Mouse (Mus musculus): ENCODE measurements around the gene Tagln. TPM values are rescaled to one million over a fixed set of nuclear protein-coding genes. Genes with fewer than 3 reads are reported as not detected.

Tagln gene
- total and polyA plus RNA-seq, 3 experiments: 0.59 to 2.3 TPM; not detected in 1

DNA sequence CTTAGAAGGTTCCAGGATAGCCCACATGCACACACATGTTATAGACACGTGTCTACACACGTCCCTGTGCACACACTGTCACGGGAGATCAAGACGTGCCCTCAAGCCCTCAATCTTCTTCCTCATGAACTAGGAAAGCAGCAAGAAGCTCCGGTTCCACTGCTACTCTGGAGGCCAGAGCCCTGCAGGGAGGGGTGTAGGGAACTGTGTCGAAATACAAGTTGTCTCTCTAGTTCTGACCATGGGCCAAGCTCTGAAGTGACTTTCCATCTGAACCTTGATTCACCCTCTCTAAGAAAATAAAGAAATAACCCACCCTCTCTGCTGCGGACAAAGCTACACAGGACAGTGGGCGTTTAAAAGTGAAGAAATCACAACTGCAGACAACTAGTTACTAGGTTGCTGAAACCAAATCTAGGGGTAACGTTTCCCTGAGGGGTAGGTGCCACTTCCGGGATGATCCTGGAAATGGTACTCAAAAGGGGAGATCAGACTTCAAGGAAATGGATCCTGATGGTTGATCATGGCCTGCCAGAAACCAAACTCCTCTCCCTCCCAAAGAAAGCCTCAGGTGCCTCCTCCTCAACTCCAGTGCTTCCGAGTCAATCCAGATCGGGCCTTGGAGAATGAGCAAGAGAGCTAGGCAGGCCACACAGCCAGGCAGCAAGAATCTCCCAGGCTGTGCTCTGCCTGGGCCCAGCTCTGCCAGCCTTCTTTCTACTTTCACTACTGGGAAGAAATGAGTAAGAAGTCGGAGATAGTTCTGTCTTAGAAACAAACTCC is 17.8 kb upstream of the Tagln start:
- dilution Hi-C loops (cut with MboI; ENCODE audit: extremely low pct_ligation_motif_present, extremely low pct_unique_long_range_greater_than_20kb, low sequenced_read_pairs): no loop called here
- Histone ChIP-seq H3K27me3 (replicated peaks) (no peaks in the 10 kb centered on the region), H3K9ac (ENCODE audit: insufficient read depth, low read depth) (peak overlapping the region; percentile 98), H3K4me2 (ENCODE audit: insufficient read depth, low read depth, poor library complexity, severe bottlenecking) (peak overlapping the region; percentile 78), H3K27ac (ENCODE audit: insufficient read depth, low read depth) (no peak overlapping the region), H3K9me3 (replicated peaks; ENCODE audit: low read length) (no peaks in the 10 kb centered on the region), H3K36me3 (replicated peaks in 1 of 2; ENCODE audit: control insufficient read depth in 1 of 2, insufficient read depth in 1 of 2, low read length in 1 of 2) (peaks cover 25 to 51% of the 10 kb centered on the region in 2 experiments), H3K79me2 (replicated peaks; ENCODE audit: control insufficient read depth, extremely low read depth, insufficient read depth, poor library complexity, severe bottlenecking) (peaks cover 6% of the 10 kb centered on the region; the same call in 1 of the 2 replicates), H3K4me1 (ENCODE audit: control insufficient read depth in 1 of 2, insufficient read depth in 2 of 2) (peaks cover 6 to 27% of the 10 kb centered on the region in 2 experiments; a peak in 3 of 4 replicates), H3K4me3 (replicated peaks in 1 of 3; ENCODE audit: low read depth in 2 of 3, low read length in 2 of 3, poor library complexity in 1 of 3) (peak overlapping the region; percentile 90 to 94 (median 92))
- TF ChIP-seq MEF2A (IDR thresholded peaks at IDR 0.05; ENCODE audit: borderline replicate concordance, low read depth, low read length) (no peak), ELF1 (IDR thresholded peaks at IDR 0.05; ENCODE audit: low read depth, low read length) (peak; percentile 60)
- no peak for DNase-seq (ENCODE audit: extremely low read depth)
- in situ Hi-C loops (cut with MboI; ENCODE audit: low pct_ligation_motif_present, low pct_unique_long_range_greater_than_20kb, low sequenced_read_pairs): no loop called here

DNA sequence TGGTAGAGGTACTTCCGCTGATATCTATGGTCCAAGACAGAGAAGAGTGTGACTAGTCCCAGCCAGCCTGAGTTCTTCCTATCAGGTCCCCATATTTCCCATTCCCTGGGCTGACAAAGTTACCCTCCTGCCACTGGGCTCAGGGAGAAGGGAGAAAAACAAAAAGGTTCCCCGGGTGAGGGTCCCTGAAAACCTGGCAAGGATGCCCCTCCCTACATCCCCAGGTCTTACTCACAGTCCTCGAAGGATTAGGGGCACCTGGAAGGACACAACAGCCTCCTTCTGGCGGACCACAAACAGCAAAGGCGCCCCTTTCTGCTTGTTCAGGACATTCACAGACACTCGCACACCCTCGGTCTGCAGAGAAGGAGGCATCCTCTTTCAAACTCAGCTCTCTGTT is 17.0 kb upstream of the Tagln start:
- no peak for DNase-seq (ENCODE audit: extremely low read depth)
- Histone ChIP-seq H3K4me1 (ENCODE audit: control insufficient read depth in 1 of 2, insufficient read depth in 2 of 2) (peaks cover 6 to 27% of the 10 kb centered on the region in 2 experiments; a peak in 3 of 4 replicates), H3K27me3 (replicated peaks) (no peaks in the 10 kb centered on the region), H3K79me2 (replicated peaks; ENCODE audit: control insufficient read depth, extremely low read depth, insufficient read depth, poor library complexity, severe bottlenecking) (peaks cover 6% of the 10 kb centered on the region; the same call in 1 of the 2 replicates), H3K9me3 (replicated peaks; ENCODE audit: low read length) (no peaks in the 10 kb centered on the region), H3K4me3 (replicated peaks in 1 of 3; ENCODE audit: low read depth in 2 of 3, low read length in 2 of 3, poor library complexity in 1 of 3) (peak overlapping the region in 2 of 3 experiments; percentile 90 to 94), H3K9ac (ENCODE audit: insufficient read depth, low read depth) (0 out of 2 replicates have a peak overlapping the region, but pooled peaks have one; percentile 98), H3K4me2 (ENCODE audit: insufficient read depth, low read depth, poor library complexity, severe bottlenecking) (no peak overlapping the region), H3K36me3 (replicated peaks in 1 of 2; ENCODE audit: control insufficient read depth in 1 of 2, insufficient read depth in 1 of 2, low read length in 1 of 2) (peaks cover 32 to 54% of the 10 kb centered on the region in 2 experiments), H3K27ac (ENCODE audit: insufficient read depth, low read depth) (no peak overlapping the region)
- in situ Hi-C loops (cut with MboI; ENCODE audit: low pct_ligation_motif_present, low pct_unique_long_range_greater_than_20kb, low sequenced_read_pairs) (no loop called here), dilution Hi-C loops (cut with MboI; ENCODE audit: extremely low pct_ligation_motif_present, extremely low pct_unique_long_range_greater_than_20kb, low sequenced_read_pairs) (no loop called here)
- no peak for TF ChIP-seq MYC (IDR thresholded peaks at IDR 0.05; ENCODE audit: low read depth, low read length)
- no peak for TF ChIP-seq IRF4 (IDR thresholded peaks at IDR 0.05; ENCODE audit: low read depth, low read length)
- TF ChIP-seq ELF1 (IDR thresholded peaks at IDR 0.05; ENCODE audit: low read depth, low read length): no peak
- no peak for TF ChIP-seq SMC3 (IDR thresholded peaks at IDR 0.05; ENCODE audit: low read depth, low read length)
- TF ChIP-seq ZNF384 (IDR thresholded peaks at IDR 0.05; ENCODE audit: low read depth, low read length): no peak
- no peak for TF ChIP-seq RCOR1 (conservative IDR thresholded peaks at IDR 0.05; ENCODE audit: low read depth, low read length)
- TF ChIP-seq PAX5 (IDR thresholded peaks at IDR 0.05; ENCODE audit: low read length): no peak
- TF ChIP-seq CHD2 (IDR thresholded peaks at IDR 0.05; ENCODE audit: low read length): no peak
- no peak for TF ChIP-seq POLR2A (IDR thresholded peaks at IDR 0.05; ENCODE audit: low read depth, low read length)

DNA sequence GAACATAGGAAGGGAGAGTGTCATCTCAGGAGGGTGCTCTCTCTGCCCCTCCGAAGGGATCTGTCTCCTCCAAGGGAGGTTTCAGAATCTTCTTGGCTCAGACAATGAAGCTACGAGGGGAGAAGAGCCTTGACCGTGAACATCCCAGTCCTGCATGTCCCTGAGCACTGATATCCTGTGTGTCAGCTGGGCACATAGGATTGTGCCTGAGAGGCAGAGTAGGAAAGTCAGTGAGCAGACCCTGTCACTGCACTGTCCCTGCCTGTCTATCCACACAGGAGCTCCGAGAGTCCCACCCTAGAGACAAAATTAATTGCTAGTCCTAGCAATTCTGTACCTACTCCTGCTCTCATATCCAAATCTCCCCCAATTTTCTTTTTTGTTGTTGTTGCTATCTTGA is 16.2 kb upstream of the Tagln start:
- DNase-seq (ENCODE audit: extremely low read depth): no peak
- Histone ChIP-seq H3K9me3 (replicated peaks; ENCODE audit: low read length) (no peaks in the 10 kb centered on the region), H3K36me3 (replicated peaks in 1 of 2; ENCODE audit: control insufficient read depth in 1 of 2, insufficient read depth in 1 of 2, low read length in 1 of 2) (peaks cover 37 to 59% of the 10 kb centered on the region in 2 experiments), H3K4me3 (replicated peaks in 1 of 3; ENCODE audit: low read depth in 2 of 3, low read length in 2 of 3, poor library complexity in 1 of 3) (no peak overlapping the region), H3K27ac (ENCODE audit: insufficient read depth, low read depth) (no peak overlapping the region), H3K79me2 (replicated peaks; ENCODE audit: control insufficient read depth, extremely low read depth, insufficient read depth, poor library complexity, severe bottlenecking) (peaks cover 6% of the 10 kb centered on the region; the same call in 1 of the 2 replicates), H3K4me1 (ENCODE audit: control insufficient read depth in 1 of 2, insufficient read depth in 2 of 2) (peaks cover 6 to 30% of the 10 kb centered on the region in 2 experiments; a peak in 3 of 4 replicates), H3K4me2 (ENCODE audit: insufficient read depth, low read depth, poor library complexity, severe bottlenecking) (no peak overlapping the region), H3K9ac (ENCODE audit: insufficient read depth, low read depth) (no peak overlapping the region), H3K27me3 (replicated peaks) (no peaks in the 10 kb centered on the region)
- TF ChIP-seq EP300 (IDR thresholded peaks at IDR 0.05; ENCODE audit: low read length) (no peak), KAT2A (IDR thresholded peaks at IDR 0.05; ENCODE audit: insufficient replicate concordance, low read length) (no peak), ZMIZ1 (IDR thresholded peaks at IDR 0.05; ENCODE audit: low read depth, low read length) (no peak), IRF4 (IDR thresholded peaks at IDR 0.05; ENCODE audit: low read depth, low read length) (no peak), GABPA (IDR thresholded peaks at IDR 0.05; ENCODE audit: insufficient replicate concordance, low read depth, low read length) (no peak), MXI1 (IDR thresholded peaks at IDR 0.05; ENCODE audit: low read depth, low read length) (no peak), TBP (conservative IDR thresholded peaks at IDR 0.05; ENCODE audit: low read depth, low read length) (no peak), RAD21 (IDR thresholded peaks at IDR 0.05; ENCODE audit: low read depth, low read length) (no peak), RCOR1 (conservative IDR thresholded peaks at IDR 0.05; ENCODE audit: low read depth, low read length) (no peak), JUND (conservative IDR thresholded peaks at IDR 0.05; ENCODE audit: low read depth, low read length) (no peak), PAX5 (IDR thresholded peaks at IDR 0.05; ENCODE audit: low read length) (no peak), CTCF (conservative IDR thresholded peaks at IDR 0.05 in 1 of 2, IDR thresholded peaks at IDR 0.05 in 1 of 2; ENCODE audit: low read depth in 2 of 2, low read length in 2 of 2) (no peak), MAX (IDR thresholded peaks at IDR 0.05; ENCODE audit: low read length) (no peak)
- dilution Hi-C loops (cut with MboI; ENCODE audit: extremely low pct_ligation_motif_present, extremely low pct_unique_long_range_greater_than_20kb, low sequenced_read_pairs): no loop called here
- in situ Hi-C loops (cut with MboI; ENCODE audit: low pct_ligation_motif_present, low pct_unique_long_range_greater_than_20kb, low sequenced_read_pairs): no loop called here
